Mouse (Mus musculus) layer of hippocampus, adult 18-20 months (tissue): ENCODE results near the gene Armt1. TPM values are rescaled to one million over a fixed set of nuclear protein-coding genes. Genes with fewer than 3 reads are reported as not detected.

ENCODE experiments used
- DNase-seq, 2 experiments: peaks; one replicate each; pipeline ENCODE4 v3.0.0; 2022; ENCODE audit warnings: low spot score in 2 of 2
- long read RNA-seq: library from polyadenylated mRNA; stranded (forward); transcript quantifications from one replicate; pipeline ENCODE4 v2.0.0, GENCODE M21; 2021
- total RNA-seq, 2 experiments: library from RNA; stranded (reverse); gene quantifications; 2 replicates each; pipeline ENCODE4 v1.2.3; 2021

The Armt1 gene
- 10 to 100 TPM; 25.2 to 25.6 TPM for total RNA-seq
- long read RNA-seq, full-length matches to known transcripts = 17 of 23 reads
- long read RNA-seq, partial matches to known transcripts = 0 of 23 reads
- long read RNA-seq, other reads (novel, unspliced or antisense) = 6 of 23 reads

GRCm38 (mm10) chr10:4432123-4432931 lies at the start of gene Armt1, which contains the start of gene Rmnd1:
Gene Armt1 (plus strand): TSS chr10:4432467.
Gene Rmnd1 (minus strand): TSS chr10:4432388.
- DNase-seq = peak; percentile 91 to 95

- DNase-seq = no peak
Measured at GRCm38 (mm10) chr10:4384244-4384643, 48.0 kb upstream of the Armt1 start.

GRCm38 (mm10) chr10:4386609-4387591 lies 45.4 kb upstream of the Armt1 start:
- peak; percentile 88 to 96 for DNase-seq

GRCm38 (mm10) chr10:4387701-4388383 lies 44.4 kb upstream of the Armt1 start, which contains the start of gene Zbtb2:
Gene Zbtb2 (minus strand): TSS chr10:4388108.
- DNase-seq = peak; percentile 32 to 77

- DNase-seq = peak in 1 of 2 experiments; percentile 27
Measured at GRCm38 (mm10) chr10:4388384-4388745, 43.9 kb upstream of the Armt1 start.

- DNase-seq = no peak
Measured at GRCm38 (mm10) chr10:4389036-4389435, 43.2 kb upstream of the Armt1 start.

GRCm38 (mm10) chr10:4389461-4390112 lies 42.7 kb upstream of the Armt1 start:
- no peak for DNase-seq

- DNase-seq = no peak
Measured at GRCm38 (mm10) chr10:4390550-4390949, 41.7 kb upstream of the Armt1 start.

GRCm38 (mm10) chr10:4391076-4391475 lies 41.2 kb upstream of the Armt1 start:
- no peak for DNase-seq

- DNase-seq = peak in 1 of 2 experiments; percentile 33
Measured at GRCm38 (mm10) chr10:4391851-4392250, 40.4 kb upstream of the Armt1 start.

- DNase-seq = no peak
Measured at GRCm38 (mm10) chr10:4395321-4395720, 36.9 kb upstream of the Armt1 start.

GRCm38 (mm10) chr10:4398058-4398457 lies 34.2 kb upstream of the Armt1 start:
- DNase-seq = no peak

GRCm38 (mm10) chr10:4404895-4405491 lies 27.3 kb upstream of the Armt1 start:
- peak in 1 of 2 experiments; percentile 81 for DNase-seq

GRCm38 (mm10) chr10:4405511-4405910 lies 26.8 kb upstream of the Armt1 start:
- no peak for DNase-seq

- DNase-seq = no peak
Measured at GRCm38 (mm10) chr10:4407191-4407590, 25.1 kb upstream of the Armt1 start.

GRCm38 (mm10) chr10:4425245-4425644 lies 7.0 kb upstream of the Armt1 start:
- DNase-seq = no peak

GRCm38 (mm10) chr10:4430399-4430798 lies 1.9 kb upstream of the Armt1 start:
- DNase-seq = no peak

GRCm38 (mm10) chr10:4430826-4431225 lies 1.4 kb upstream of the Armt1 start:
- no peak for DNase-seq

GRCm38 (mm10) chr10:4431746-4432122 lies 533 bp upstream of the Armt1 start:
- no peak for DNase-seq
